Mouse (Mus musculus) G1E (cell line): ENCODE measurements at regions not wholly inside any gene's neighbourhood (a gene's known extent, or its start where the extent isn't known, plus 50 kb on each side); places are given as distances from the start of the nearest gene placed in this dataset.

ENCODE experiments used
- ATAC-seq: 2 replicates; pipeline ENCODE4 v1.8.0; 2016; ENCODE audit warnings: mild to moderate bottlenecking; ENCODE audit not compliant: insufficient number of reproducible peaks, poor library complexity, low FRiP score, severe bottlenecking; ENCODE audit errors: extremely low read depth
- DNase-seq: peaks from one replicate; pipeline ENCODE4 v3.0.0; 2012; ENCODE audit warnings: low spot score
- H3K27me3 ChIP-seq: 2 replicates; pipeline ENCODE4 v1.6.1; 2012; ENCODE audit warnings: mild to moderate bottlenecking, low read length, inconsistent platforms; ENCODE audit not compliant: insufficient read depth
- H3K36me3 ChIP-seq: replicated peaks from 2 replicates; pipeline ENCODE3; 2012; ENCODE audit warnings: mild to moderate bottlenecking, inconsistent platforms
- H3K4me1 ChIP-seq: 2 replicates; pipeline ENCODE4 v1.6.1; 2012; ENCODE audit warnings: low read depth, low read length, inconsistent platforms, mixed read lengths; ENCODE audit not compliant: insufficient read depth
- H3K4me3 ChIP-seq: 2 replicates; pipeline ENCODE4 v1.5.1; 2012; ENCODE audit warnings: low read depth, mild to moderate bottlenecking, inconsistent platforms, low read length, moderate library complexity, mixed read lengths
- H3K9me3 ChIP-seq: replicated peaks from 2 replicates; pipeline ENCODE4 v1.6.1; 2012; ENCODE audit warnings: inconsistent platforms
- CTCF ChIP-seq: IDR thresholded peaks from 2 replicates; pipeline ENCODE4 v1.5.1; 2012; ENCODE audit warnings: low read depth, low read length, inconsistent platforms, mixed read lengths
- GATA1 ChIP-seq: IDR thresholded peaks from 2 replicates; pipeline ENCODE4 v1.6.1; 2012; ENCODE audit warnings: borderline replicate concordance, low read length, inconsistent platforms, mixed read lengths
- GATA2 ChIP-seq: IDR thresholded peaks from 2 replicates; pipeline ENCODE4 v1.6.1; 2012; ENCODE audit warnings: low read depth, low read length, inconsistent platforms, borderline replicate concordance
- POLR2AphosphoS5 ChIP-seq: IDR thresholded peaks from 2 replicates; pipeline ENCODE4 v1.6.1; 2012; ENCODE audit warnings: low read depth, low read length, inconsistent platforms; ENCODE audit not compliant: insufficient replicate concordance
- TAL1 ChIP-seq: conservative IDR thresholded peaks from 2 replicates; pipeline ENCODE4 v1.6.1; 2012; ENCODE audit warnings: low read depth, low read length, inconsistent platforms, mixed read lengths

DNA sequence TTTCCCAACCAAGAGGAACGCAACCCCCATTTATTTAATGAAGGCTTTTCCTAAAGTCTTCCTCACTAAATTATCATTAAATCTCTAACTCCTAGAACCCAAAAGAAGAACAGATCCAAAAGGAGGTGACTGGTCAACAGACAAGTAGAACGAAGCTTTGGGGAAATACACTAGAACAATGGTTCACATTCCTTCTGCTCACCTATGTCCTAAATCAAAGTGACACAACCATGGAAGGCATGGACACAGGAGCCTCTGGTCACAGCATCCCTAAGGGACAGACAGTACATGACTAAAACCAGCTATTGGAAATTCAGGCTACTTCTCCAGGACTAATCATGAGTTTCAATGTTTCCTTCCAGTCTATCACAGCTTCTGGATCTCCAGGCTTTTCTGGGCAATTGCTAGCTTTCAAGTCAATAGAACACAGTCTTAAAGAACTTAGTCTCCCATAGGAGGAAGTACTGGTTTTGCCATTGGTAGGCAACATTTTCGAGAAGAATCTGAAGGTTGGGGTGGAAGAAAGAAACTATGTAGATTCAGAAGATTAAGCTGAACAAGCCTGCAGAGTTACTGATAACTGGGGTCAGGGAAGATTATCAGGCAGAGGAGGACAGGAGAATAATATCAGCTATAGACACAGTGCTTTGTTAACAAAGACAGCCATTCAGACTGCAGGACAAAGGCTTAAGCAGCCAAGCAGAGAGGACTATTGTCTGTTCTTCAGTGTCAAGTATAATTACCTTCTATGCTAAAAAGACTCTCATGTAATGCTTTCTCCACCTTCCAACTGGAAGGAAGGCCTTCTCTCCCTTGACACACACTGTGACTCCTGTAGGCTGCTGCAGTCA is 65.9 kb upstream of the Vtcn1 start:
- Histone ChIP-seq H3K4me3 (no peak overlapping the region), H3K27me3 (0 out of 2 replicates have a peak, but pooled peaks cover 6% of the 10 kb centered on the region), H3K4me1 (peaks cover 8% of the 10 kb centered on the region; the same call in 1 of the 2 replicates), H3K36me3 (no peaks in the 10 kb centered on the region), H3K9me3 (no peaks in the 10 kb centered on the region)
- TF ChIP-seq CTCF (no peak), GATA2 (no peak), TAL1 (no peak), POLR2AphosphoS5 (no peak), GATA1 (no peak)
- ATAC-seq (peak; percentile 45), DNase-seq (no peak)

DNA sequence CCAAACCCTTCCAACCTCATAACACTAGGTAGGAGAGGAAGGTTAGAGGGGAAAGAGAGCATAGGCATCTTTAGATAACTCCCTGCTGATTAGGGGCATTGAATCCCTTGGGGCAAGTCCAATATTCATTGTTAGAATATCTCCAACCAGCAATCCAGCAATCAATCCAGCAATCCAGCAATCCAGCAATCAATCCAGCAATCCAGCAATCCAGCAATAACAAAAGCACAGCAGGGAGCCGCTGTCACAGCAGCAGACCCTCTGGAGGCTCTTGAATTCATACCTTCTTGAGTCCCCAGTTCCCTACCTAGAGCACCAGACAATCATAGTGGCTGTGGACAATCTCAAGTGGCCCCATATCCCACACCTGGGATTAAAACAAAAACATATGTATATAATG is 69.4 kb upstream of the Man1a2 start:
- DNase-seq, result no peak
- TF ChIP-seq GATA1 (no peak), GATA2 (no peak), POLR2AphosphoS5 (no peak), TAL1 (no peak), CTCF (no peak)

DNA sequence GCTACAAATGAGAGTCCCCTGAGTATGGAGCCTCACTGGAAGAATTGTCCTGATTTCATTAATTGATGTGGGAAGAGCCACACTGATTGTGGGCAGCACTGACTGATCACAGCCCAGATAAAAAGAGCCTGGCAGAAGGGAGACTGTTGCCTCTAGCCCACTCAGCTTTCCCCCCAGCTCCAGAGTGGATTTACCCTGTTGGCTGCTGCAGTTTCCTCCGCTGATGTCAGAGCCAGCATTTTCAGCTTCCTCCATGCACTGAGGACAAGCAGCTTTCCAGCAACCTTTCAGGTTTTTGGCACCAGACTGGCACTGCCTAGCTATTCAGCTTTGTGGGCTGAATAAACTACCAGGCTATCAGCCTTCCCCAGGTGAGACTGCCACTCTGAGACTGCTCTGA is 65.9 kb upstream of the Man1a2 start:
- no peaks in the 10 kb centered on the region for H3K4me1 ChIP-seq
- H3K27me3 ChIP-seq, result peaks cover 16% of the 10 kb centered on the region
- no peak for TF ChIP-seq POLR2AphosphoS5
- no peak for TF ChIP-seq CTCF
- TF ChIP-seq TAL1, result no peak
- TF ChIP-seq GATA1, result no peak
- no peak for TF ChIP-seq GATA2
- DNase-seq (no peak), ATAC-seq (no peak)
- no peak overlapping the region for H3K4me3 ChIP-seq
- H3K36me3 ChIP-seq, result no peaks in the 10 kb centered on the region
- H3K9me3 ChIP-seq, result no peaks in the 10 kb centered on the region

More for the DNA sequence above, 69.4 kb upstream of the Man1a2 start:
- Histone ChIP-seq H3K9me3 (no peaks in the 10 kb centered on the region), H3K4me3 (no peak overlapping the region), H3K27me3 (peaks cover 13% of the 10 kb centered on the region; the same call in 1 of the 2 replicates), H3K4me1 (peaks cover 7% of the 10 kb centered on the region; the same call in 1 of the 2 replicates), H3K36me3 (no peaks in the 10 kb centered on the region)
- no peak for ATAC-seq

DNA sequence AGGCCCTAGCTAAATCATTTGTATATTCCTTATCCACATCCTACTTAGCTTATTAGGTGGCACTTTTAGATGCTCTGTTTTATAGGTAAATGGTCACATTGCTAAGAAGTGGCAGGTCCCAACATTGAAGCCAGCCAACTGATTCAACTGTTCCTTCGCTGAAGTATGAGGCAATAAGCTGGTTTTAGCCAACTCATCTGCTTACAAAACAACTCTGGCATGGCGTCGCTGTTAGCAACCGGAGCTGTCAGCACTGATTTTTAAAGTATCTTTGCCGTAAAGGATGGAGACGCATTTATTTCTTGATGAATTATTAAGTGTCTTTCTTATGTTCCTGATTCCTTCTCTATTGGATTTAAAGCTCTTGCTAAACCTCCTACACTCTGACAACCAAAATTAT is 63.4 kb upstream of the Man1a2 start:
- Histone ChIP-seq H3K9me3 (no peaks in the 10 kb centered on the region), H3K4me3 (no peak overlapping the region), H3K4me1 (no peaks in the 10 kb centered on the region; the same call in 1 of the 2 replicates), H3K36me3 (no peaks in the 10 kb centered on the region), H3K27me3 (peaks cover 15% of the 10 kb centered on the region)
- TF ChIP-seq TAL1 (no peak), GATA2 (no peak), CTCF (no peak), POLR2AphosphoS5 (no peak), GATA1 (no peak)
- ATAC-seq (no peak), DNase-seq (no peak)

DNA sequence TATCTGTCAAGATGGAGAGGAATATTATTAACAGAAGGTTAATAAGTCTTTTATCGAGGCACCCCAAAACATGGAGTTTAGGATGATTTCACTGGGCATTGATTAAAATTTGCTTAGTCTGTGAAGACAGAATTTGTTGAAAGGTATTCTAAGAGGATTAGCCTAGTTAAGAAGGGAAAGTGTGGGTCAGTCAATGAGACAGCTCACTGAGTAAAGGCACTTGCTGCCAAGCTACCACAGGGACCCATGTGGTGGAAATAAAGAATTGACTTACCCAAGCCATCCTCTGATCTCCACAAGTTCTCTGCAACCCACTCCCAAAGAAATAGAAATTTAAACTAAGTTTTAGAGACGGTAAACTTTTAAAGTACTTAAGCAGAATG is 63.0 kb upstream of the Man1a2 start:
- no peak for DNase-seq
- H3K4me3 ChIP-seq, result no peak overlapping the region
- no peaks in the 10 kb centered on the region for H3K36me3 ChIP-seq
- no peak for ATAC-seq
- peaks cover 15% of the 10 kb centered on the region for H3K27me3 ChIP-seq
- TF ChIP-seq GATA2 (no peak), POLR2AphosphoS5 (no peak), GATA1 (no peak), CTCF (no peak), TAL1 (no peak)
- H3K4me1 ChIP-seq, result no peaks in the 10 kb centered on the region; the same call in 1 of the 2 replicates
- H3K9me3 ChIP-seq, result no peaks in the 10 kb centered on the region

DNA sequence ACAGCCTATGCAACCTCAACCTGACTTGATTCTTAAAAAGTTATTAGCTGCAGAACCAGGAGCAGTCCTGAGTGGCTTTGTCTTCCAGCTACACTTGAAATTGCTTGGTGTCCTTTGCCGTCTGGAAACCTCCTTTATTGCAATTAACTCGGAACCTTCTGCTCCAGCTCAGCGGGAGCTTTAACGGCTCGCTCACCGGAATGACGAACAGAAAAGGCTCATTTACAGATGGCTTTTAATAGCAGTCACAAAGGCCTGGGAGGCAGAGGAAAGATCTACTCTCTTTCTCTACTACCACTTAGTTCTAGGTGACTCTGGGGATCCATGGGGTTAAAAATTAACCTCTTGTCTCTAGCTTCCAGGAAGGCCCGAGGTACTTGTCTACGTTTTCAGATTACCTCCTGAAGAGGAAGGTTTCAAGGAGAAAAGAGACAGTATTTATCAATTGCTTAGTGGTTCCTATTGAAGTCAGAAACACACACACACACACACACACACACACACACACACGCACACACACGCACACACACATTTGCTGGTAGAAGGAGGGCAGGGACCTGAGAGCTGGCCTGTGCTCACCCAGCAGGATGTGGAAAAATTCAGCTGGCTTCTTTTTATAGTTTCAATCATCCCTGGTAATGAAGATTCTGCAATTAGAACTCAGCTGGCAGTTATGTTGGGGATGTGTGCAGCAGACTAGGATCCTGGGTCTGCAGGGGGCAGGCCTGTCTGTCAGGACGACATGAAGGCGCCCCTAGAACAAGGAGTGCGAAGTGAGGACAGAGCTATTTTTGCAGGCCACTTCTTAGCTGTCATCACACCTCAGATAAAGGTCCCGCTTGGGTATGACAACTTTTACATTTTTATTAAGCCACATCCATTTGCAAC is 62.4 kb upstream of the Man1a2 start:
- no peak for ATAC-seq
- H3K4me1 ChIP-seq, result no peaks in the 10 kb centered on the region; the same call in 1 of the 2 replicates
- H3K9me3 ChIP-seq, result no peaks in the 10 kb centered on the region
- DNase-seq, result no peak
- TF ChIP-seq TAL1 (no peak), POLR2AphosphoS5 (no peak), GATA2 (no peak), CTCF (no peak), GATA1 (no peak)
- no peaks in the 10 kb centered on the region for H3K36me3 ChIP-seq
- H3K27me3 ChIP-seq, result peaks cover 15% of the 10 kb centered on the region
- H3K4me3 ChIP-seq, result no peak overlapping the region
